Mouse (Mus musculus) stomach, postnatal 0 days (tissue): Measurements from ENCODE around the gene Zfp786. TPM values are rescaled to one million over a fixed set of nuclear protein-coding genes. Genes with fewer than 3 reads are reported as not detected.

Source experiments
- microRNA counts: library from miRNA; unstranded; fragments of <30 nt; microRNA quantifications from one replicate; lab custom pipeline; 2015
- microRNA-seq: library from miRNA; unstranded; fragments of <30 nt; microRNA quantifications from one replicate; pipeline ENCODE4, GENCODE M21; 2016
- polyA plus RNA-seq: library from polyadenylated mRNA; unstranded; fragments of >200 nt; fragmentation: Nextera tagmentation; extraction: Ambion mirVana; gene quantifications from 2 replicates; pipeline ENCODE4 v1.2.1, GENCODE M21; 2015

Zfp786 gene
- polyA plus RNA-seq, 1 experiment from 2014 or later = 1.1 TPM

MicroRNAs within 50 kb of the gene (microRNA counts, 519-probe panel; counts per million panel counts)
- microRNA mmu-miR-704 (lab: Ali Mortazavi, UCI) = not detected

Small RNA genes lying within 50 kb of the gene (microRNA-seq; reads per million reads assigned to microRNA genes)
- gene Mir704 = not detected

Other genes starting within 250 kb of the Zfp786 start
- 23.0 and 27.1 TPM in 2 replicates for gene Ezh2, start 235.5 kb downstream of the Zfp786 start, polyA plus RNA-seq
- 169 and 180 TPM in 2 replicates for gene Pdia4, start 17.4 kb downstream of the Zfp786 start, polyA plus RNA-seq
- gene Zfp398, start 4.8 kb upstream of the Zfp786 start, polyA plus RNA-seq = 3.8 and 4.0 TPM in 2 replicates
- 6.8 and 7.5 TPM in 2 replicates for gene Zfp282, start 46.3 kb upstream of the Zfp786 start, polyA plus RNA-seq
- gene Zfp212, start 89.6 kb upstream of the Zfp786 start, polyA plus RNA-seq = 8.1 and 8.2 TPM in 2 replicates
- 3.9 and 4.5 TPM in 2 replicates for gene Zfp956, start 122.5 kb upstream of the Zfp786 start, polyA plus RNA-seq
- 3.0 and 3.2 TPM in 2 replicates for gene Zfp777, start 218.0 kb upstream of the Zfp786 start, polyA plus RNA-seq